Mouse (Mus musculus) erythroid progenitor cell, adult 5-6 weeks (primary cell): Measurements from ENCODE around the gene Lzic. TPM values are rescaled to one million over a fixed set of nuclear protein-coding genes. Genes with fewer than 3 reads are reported as not detected.
"Not testable (repeated sequence)": the region's sequence is repeated elsewhere in the genome, so short reads cannot be mapped to it uniquely, and the experiment has no call there.

ENCODE experiments used
- ATAC-seq: replicated peaks from 2 replicates; pipeline ENCODE4 v1.8.0; 2016; ENCODE audit warnings: moderate number of reproducible peaks, mild to moderate bottlenecking, moderate TSS enrichment, inconsistent platforms; ENCODE audit not compliant: poor library complexity, low FRiP score, severe bottlenecking
- total RNA-seq, 2 experiments: library from RNA; stranded (forward) in 1 of 2; stranded (reverse) in 1 of 2; fragments of 150-400 nt in 1 of 2; fragments of 186-747, 209-891 nt in 1 of 2; gene quantifications; 2 replicates each; pipeline versions ENCODE4 v1.2.3 to v1.2.4; 2015 to 2017; ENCODE audit warnings: low replicate concordance in 2 of 2

Gene Lzic
- 4.7 and 6.7 TPM in 2 replicates for total RNA-seq (2015; ENCODE audit: low replicate concordance)
- 5.0 and 18.5 TPM in 2 replicates for total RNA-seq (2017; ENCODE audit: low replicate concordance)

DNA sequence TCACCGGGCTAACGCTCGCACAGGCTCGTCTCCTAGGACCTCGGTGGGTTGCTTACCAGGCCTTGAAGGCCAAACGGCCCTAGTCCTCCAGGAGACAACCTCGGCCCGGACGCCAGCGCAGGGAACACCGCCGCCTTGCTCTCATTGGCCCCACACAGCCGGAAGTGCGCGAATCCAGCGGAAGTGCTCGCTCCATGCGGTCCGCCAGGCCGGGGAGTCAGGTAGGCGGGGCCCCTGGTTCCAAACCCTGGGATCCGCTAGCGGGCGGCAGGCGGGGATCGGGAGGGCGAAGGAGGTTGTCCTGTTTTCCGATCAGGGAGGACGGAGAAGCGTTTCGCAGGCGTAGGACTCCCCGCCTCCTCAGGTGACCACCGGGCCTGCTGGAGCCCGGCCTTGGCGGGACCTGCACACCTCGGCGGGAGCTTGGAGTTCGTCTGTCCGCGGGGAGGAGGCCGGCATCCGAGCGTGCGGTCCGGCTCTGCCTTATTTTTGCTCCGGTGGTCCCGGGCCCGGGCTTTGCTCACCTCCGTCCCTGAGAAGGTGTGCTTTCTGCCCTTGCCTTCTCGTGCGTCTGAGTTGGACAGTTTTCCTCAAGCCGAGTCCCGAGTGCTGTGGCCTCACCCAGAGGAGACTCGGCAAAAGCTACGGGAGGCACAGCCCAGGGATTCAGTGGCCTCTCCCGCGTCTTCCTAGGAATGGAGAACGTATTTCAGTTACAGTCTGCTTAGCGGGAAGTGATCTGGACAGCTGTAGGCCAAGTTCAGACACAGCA is at the start of gene Lzic, which contains the start of gene Nmnat1:
TSS of gene Lzic (plus strand) at position 177 of the 772 bp plus-strand sequence.
TSS of gene Nmnat1 (minus strand) at position 150 of the 772 bp plus-strand sequence.
- peak; percentile 99 for ATAC-seq

DNA sequence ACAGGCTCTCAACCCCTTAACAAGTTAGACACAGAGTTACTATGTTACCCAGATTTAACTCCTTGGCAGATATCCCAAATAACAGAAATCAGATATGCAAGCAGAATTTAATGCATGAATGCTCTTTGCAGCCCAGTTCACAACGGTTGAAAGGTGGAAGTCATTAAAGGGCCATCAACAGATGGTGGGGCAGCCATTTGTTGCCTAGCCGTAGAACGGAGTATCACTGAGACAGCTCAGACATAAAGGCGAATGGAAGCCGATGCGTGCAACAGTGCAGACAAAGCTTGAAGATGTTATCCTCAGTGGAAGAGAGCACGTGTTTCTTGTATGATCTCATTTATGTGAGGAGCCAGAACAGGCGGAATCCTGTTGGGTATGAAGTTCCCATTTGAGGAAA is 44.5 kb upstream of the Lzic start:
- ATAC-seq: no peak

DNA sequence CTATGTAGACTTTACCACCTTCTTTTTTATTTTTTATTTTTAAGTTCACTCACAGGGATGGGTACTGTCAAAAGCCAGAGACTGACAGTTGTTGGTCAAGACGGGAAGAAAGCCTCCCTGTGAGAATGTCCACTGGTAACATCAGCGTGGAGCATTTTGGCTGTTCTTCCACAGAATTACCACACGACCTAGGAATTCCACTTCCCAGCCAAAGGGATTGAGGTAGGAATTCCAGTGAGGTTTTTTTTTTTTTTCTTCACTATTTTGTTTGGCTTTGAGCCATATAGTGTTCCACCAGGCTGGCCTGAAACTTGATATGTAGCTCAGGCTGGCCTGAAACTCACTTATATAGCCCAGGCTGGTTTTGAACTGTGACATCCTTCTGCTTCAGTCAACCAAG is 42.6 kb upstream of the Lzic start:
- no peak for ATAC-seq

DNA sequence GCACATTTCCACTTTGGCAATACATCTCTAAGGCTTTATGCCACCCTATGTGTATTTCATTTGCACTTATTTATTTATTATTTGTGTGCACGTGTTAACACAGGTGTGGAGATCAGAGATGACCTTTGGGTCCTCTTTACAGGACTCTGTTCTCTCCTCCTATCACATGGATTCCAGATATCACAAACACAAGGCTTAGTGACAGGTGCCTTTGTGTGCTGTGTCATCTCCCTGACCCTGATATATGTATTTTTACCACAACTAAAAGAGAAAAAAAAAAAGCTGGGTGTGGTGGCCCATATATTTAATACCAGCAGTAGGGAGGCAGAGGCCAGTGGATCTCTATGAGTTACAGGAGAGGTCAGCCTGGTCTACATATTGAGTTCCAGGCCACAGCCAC is 40.6 kb upstream of the Lzic start:
- no peak for ATAC-seq

DNA sequence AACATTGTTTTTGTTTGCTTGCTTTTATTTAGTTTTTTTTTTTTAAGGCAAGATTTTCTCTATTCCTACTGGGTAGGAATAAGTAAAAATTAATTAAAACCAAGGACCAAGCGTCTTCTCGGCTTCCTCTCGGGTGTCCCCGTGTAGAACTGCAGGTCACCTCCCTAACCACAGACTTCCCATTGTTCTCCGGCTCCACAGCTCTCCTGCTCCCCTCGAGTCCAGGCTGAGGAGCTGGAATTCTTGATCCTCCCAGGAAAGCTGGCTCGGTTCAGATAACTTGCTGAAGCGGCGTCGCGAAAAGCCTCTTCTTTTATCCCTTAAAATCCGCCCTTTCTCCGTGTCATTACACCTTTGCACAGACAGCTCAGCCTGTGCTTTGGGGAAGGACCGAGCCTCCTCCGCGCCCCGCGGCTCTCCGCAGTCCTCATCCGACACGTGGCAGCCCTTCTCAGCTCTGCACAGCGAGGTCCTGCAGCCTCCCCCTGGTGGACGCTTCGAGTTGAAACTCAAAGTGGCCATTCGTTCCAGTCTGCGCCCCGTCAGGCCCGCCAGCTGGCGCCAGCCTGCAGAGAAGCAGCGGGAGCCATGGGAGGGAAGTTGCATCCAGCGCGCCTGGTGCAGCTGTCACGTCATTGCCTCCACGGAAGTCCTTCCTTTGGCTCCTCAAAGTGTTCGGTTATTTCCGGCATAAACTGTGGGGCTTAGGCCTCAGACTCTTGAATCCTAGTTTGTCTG is 39.9 kb upstream of the Lzic start:
- ATAC-seq: peak; percentile 96

DNA sequence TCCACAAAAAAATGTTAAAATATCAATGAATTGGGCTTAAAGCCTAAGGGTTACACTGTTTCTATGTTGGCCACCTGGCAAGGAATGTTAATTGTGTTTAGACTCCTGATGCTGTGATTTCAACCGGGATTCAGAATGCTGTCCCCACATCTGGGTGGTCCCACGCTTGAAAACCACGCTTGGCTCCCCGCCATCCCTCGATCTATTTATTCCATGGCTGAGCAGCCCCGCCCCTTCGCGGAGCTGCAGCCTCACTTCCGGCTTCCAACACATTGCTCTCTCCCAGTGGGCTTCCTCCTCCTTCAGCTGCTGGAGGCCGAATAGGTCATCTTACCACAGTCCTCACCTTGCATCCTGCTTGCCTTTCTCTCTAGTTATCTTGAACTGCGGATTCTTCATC is 39.2 kb upstream of the Lzic start:
- ATAC-seq: peak; percentile 49; the same call in 1 of the 2 replicates

DNA sequence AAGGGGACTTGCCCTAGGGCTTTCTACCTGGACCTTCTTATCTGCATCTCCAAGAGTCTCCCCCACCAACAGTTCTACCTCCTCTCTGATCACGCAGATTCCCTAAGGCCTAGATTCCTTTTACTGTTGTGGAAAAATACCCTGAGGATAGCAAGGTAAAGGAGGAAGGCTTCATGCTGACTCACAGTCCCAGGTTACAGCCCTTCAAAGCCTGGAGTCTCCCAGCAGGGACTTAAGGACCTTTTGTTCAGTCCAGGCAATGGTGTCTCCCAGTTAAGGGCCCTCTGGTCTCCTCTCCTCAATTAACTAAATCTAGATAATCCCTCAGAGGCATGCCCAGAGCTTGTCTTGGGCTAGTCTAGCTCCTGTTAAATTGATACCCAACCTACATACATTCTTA is 38.7 kb upstream of the Lzic start:
- no peak for ATAC-seq

DNA sequence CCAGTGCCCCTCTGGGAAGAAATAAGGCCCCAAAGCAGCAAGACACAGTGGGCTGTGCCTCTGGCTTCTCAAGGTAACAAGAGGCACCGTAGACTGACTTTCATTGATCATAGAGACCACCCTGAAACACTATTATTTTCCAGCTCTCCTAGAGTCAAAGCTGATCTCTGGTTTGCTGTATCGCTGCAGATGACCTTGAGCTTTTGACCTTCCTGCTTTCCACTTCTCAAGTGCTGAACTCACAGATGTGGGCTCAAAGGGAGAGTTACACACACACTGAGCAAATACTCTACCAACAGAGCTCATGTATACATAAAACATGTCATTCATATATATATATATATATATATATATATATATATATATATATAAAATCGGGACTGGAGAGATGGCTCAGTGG is 34.4 kb upstream of the Lzic start:
- ATAC-seq: no peak

DNA sequence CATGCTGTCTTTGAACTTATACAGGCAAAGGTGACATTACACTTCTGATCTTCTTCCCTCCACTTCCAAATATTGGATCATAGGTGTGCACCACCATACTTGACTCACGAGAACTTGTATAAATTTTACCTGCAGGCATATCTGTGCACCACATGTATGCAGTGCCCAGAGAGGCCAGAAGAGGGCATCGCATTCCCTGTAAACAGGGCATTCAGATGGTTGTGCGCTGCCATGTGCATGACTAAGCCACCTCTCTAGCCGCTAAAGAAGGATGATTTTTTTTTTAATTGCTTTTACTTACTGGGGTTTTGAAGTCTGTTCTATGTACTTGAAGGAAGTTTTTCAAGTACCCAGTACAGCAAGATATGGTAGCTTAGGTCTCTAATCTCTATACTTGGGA is 31.4 kb upstream of the Lzic start:
- no peak for ATAC-seq

DNA sequence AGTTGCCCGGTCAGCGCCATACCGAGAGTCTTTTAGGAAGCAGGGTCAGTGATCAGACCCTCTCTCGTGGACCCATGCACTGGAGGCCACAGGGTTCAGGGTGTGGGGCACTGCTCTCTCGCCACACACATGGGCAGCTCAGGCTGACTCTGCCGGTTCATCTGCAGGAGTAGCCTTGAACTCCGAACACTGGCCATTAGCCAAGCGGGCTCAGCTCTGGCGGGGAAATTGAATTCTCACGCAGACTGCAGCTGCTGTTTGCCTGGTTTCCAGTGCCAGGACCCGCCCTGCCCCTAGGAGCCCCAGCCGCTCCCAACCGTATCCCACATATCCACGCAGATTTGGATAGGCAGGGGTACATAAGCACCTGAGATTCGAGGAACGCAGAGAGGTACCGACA is 30.8 kb upstream of the Lzic start:
- no peak for ATAC-seq

DNA sequence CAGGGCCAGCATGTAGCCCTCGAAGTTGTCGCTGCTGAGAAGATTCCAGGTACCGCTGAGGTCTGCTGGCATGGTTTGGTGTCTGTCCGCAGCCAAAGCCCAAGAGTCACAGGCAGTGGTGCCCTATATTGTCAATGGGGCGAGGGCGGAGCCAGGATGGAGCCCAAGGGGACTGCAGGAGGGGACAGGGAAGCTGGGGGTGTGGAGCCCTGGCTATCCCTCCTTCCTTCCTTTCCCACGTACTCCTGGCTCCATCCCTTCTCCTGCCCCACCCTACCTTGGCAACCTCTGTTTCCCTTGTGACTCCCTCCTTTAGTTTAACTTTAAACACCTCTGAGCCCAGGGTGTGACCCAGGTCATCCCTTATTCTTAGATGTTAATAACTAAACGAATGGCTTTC is 30.1 kb upstream of the Lzic start, which contains the start of gene Rbp7:
TSS of gene Rbp7 (minus strand) at position 100 of the 400 bp plus-strand sequence.
- ATAC-seq: no peak

DNA sequence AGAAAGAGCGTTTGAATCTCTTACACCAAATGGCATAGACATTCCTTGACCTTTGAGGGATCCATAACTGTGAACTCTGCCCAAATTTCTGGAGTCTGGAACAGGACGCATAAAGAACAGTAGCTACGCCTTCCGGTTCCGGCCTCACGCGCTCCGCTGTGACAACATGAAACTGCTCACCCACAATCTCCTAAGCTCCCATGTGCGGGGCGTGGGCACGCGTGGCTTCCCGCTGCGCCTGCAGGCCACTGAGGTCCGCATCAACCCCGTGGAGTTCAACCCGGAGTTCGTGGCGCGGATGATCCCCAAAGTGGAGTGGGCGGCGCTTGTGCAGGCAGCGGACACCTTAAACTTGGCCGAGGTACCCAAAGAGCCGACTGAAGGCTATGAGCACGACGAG is 27.9 kb upstream of the Lzic start:
- ATAC-seq: peak; percentile 82

DNA sequence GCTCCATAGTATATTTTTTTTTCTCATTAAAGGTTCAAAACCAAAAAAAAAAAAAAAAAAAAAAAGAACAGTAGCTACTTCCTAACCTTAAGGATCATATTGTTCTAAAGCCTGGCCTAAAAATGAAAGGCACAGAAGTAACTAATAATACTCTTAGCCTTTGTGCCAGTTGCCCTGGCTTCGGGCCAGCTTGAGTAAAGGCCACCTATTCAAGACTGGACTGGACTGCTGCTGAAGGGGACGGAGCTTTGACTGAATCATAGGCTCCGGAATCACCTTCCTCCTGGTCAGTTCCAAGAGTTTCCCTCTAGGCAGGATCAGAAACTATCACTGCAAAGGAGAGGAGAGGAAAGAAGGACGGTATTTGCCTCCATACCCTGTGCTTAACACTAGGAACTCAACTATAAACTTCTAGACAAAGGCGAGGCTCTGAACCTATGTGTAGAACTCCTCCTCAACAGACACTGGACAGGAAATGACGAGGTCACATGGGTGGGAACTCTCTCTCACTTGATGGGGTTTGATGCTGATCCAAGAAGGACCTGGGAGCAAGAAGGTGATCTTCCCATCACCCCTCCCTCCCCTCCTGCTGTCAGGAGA is 27.1 kb upstream of the Lzic start:
- no peak for ATAC-seq

DNA sequence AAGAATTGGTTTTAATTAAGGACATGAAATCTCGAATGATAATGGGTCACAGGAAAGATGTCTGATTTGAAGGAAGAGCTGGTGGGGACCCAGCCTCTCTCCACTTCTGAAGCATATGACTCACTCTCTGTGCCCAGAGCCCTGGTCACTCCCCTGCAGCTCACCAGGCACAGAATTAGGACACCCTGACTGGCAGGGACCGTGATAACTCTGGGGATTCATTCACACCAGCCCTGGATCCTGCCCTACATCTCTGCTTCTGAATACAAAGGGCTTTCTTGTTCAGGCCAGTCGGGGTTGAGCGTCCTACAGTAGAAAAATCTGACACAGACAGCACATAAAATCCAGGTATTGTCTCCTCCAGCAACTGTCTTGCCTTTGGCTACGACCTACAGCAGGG is 26.5 kb upstream of the Lzic start:
- no peak for ATAC-seq

DNA sequence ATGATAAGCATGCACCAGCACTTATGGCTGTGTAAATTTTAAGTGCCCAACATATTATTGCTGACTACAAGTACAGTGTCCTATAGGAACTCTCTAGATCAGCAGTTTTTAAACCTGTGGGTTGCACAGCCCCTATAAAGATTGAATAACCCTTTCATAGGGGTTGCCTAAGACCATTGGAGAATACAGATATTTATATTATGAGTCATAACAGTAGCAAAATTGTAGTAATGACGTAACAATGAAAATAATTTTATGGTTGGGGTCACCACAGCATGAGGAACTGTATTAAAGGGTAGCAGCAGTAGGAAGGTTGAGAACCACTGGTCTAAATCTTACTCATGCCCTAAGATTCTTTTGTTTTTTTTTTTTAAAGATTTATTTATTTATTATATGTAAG is 25.6 kb upstream of the Lzic start:
- ATAC-seq: no peak

DNA sequence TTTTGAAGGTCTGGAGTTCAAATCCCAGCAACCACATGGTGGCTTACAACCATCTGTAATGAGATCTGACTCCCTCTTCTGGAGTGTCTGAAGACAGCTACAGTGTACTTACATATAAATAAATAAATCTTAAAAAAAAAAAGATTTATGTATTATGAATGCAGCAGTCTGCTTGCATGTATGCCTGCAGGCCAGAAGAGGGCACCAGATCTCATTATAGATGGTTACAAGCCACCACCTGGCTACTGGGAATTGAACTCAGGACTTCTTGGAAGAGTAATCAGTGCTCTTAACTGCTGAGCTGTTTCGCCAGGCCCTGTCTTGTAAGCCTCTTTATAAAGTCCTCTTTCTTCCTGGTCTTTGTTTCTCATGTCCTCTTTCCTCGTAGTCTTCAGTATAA is 24.6 kb upstream of the Lzic start:
- not testable (repeated sequence) for ATAC-seq

DNA sequence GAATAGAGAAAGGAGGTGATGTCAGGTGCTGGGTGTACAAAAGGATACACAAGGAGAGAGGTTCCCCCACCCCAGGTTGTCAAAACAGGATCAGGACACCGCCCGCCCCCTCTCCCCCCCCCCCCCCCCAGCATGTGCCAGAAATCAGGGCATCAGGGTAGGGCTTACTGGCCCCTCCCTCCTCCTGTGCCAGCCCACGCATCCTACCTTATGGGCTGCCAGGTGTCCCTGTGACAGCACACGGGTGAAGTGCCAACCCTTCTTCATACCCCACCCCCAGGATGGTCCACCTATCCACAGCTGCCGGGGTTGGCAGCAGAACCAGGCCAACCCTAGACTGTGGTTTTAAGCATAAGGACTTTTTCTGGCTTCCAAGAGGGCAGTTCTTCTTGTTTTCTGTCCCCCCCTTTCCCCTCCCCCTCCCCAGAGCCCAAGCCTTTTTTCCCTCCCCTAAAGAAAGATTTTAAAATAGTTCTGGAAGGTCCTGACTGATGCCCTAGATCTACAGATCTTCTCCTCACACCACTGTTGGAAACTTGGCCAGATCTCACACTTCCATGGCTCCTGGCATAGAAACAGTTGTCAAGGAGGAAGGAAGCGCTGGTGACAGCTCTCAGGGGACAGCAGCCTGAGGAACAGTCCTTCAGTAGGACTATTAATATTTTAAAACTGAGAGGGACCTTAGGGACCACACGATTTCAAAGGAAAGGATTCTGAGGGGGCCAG is 23.3 kb upstream of the Lzic start:
- ATAC-seq: no peak

DNA sequence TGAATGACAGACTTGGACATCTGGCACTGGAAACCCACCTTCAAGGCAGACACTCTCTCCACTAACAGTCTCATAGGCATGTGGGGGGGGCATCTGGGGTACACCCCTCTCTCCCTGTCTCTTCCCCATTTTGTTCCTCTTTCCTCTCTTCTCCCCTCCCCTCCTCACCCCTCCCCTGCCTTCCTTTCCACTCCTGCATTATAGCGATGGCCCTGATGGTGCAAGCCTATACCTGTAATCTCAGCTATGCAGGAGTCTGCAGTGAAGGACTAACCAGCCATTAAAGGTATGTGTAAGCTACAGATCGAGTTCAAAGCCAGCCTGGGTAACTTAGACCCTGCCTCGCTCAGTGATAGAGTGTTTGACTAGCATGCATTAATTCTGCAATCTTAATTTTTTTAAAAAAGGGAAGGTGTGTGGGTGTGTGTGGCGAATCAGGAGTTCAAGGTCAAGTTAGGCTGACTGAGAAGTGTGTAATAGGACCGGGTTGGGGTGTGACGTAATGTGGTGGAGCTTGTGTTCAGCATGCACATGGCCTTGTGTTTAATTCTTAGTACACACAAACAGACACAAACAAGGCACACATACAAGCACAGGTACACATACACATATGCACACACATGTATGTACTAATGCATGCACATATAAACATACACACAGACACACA is 22.6 kb upstream of the Lzic start:
- no peak for ATAC-seq

DNA sequence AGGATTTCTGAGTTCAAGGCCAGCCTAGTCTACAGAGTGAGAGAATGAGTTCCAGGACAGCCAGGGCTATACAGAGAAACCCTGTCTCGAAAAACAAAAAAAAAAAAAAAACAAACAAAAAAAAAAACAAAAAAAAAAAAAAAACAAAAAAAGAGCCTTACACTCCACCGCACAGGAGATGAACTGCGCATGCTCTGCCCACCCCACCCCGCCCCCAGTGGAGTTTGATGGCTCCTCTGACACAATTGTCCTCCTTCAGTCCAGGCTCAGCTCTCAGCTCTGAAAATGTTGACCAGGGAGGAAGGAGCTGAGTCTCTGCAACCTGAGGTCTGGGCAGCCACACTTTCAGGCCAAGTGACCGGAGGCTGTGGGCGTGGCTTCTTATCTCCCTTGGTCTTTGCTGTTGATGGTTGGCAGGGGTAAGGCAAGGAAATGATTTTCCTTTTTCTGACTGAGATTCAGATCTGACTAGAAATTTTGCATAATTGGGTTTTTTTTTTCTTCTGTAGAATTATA is 21.5 kb upstream of the Lzic start:
- no peak for ATAC-seq
